Mouse (Mus musculus) thymus, adult 2 months (tissue): Measurements from ENCODE around the gene Tff3.

Source experiments
- CTCF ChIP-seq: fragments of 200-500 bp; IDR thresholded peaks from 2 replicates; pipeline ENCODE4 v1.5.1; 2012; ENCODE audit warnings: mild to moderate bottlenecking, control low read depth, low read length, moderate library complexity, borderline replicate concordance; ENCODE audit not compliant: control insufficient read depth, poor library complexity, insufficient read depth; ENCODE audit errors: extremely low read depth
- POLR2A ChIP-seq: fragments of 200-500 bp; IDR thresholded peaks from 2 replicates; pipeline ENCODE4 v1.6.1; 2012; ENCODE audit warnings: mild to moderate bottlenecking, low read length, control low read depth, moderate library complexity; ENCODE audit not compliant: control insufficient read depth, poor library complexity, insufficient read depth; ENCODE audit errors: extremely low read depth

DNA sequence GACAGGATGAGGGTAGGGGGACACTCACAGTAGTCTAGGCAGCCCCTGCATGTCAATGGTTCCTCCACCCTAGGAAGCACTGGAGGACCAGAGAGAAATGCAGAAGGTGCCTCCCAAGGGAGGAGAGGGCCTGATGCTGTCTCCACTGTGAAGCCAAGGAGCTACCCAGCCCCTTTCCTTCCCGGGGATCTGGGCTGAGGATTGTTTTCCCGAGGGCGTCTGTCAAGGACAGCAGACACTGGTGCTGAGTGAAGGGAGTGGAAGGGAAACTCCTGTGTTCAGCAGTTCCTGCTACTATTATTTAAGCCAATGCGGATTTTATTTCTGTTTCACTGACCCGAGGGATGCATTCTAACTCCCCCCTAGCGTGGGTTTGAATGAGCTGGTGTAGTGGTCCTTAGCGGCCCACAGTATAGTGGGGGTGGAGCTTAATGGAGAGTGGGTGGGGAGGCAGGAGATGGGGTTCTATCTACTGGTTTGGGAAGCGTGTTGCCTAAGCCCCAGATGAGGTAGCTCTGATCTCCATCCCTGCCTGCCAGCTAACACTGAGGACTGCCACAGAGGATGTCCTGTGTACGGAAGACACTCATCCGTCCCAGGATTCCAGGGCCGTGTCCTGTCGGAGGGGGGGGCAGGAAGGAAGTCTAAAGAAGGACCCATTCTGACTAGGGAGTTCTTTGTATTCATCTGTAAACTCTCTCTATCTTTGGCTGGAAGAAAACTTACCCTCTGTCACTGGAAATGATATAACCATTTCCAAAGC, 50.2 kb downstream of the Tff3 start:
- TF ChIP-seq CTCF = no peak
- no peak for TF ChIP-seq POLR2A
